Mouse (Mus musculus): Measurements from ENCODE around the gene Scarb1.

The Scarb1 gene

DNA sequence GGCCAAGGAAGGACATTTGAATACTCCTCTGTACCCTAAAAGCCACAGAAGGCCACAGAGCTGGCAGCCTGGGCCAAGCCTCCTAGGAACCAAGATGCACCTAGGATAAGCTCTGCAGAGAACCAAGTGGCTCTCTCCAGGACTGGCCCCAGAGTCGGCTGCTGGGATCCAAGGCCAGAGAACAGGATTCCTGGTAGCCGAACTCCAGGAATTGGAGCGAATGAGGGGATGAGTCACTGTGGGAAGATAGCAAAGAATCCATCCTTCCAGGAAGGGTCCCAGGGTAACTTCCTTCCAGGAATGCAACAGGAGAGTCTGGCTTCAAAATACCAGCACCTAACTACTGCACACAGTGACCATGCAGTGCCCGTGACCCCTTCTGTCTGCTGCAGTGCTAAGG, 8.6 kb downstream of the Scarb1 start:
- no peak for DNase-seq (ENCODE audit: low read depth, low spot score)

- no peak for DNase-seq (ENCODE audit: low read depth, low spot score)
These were observed 9.1 kb downstream of the Scarb1 start for GRCm38 (mm10) chr5:125331811-125332210.

DNA sequence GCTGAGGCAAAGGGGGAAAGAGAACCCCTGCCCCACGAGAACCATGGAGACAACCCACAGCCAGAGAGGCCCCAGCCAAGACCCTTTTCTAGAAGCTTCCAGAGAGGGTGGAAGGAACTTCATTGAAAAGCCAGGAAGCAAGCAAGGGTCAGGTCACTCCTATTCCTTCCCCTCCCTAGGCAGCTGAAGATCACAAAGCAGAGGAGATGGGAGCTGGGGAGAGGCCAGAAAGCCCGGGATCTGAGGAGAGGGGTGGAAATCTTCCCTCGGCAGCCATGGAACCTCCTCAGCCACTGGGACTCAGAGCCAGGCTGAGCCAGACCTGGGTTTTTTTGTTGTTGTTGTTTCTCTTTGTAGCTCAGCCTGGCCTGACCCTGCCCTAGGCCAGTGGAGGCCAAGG, 9.8 kb downstream of the Scarb1 start:
- DNase-seq (ENCODE audit: low read depth, low spot score), result no peak

DNA sequence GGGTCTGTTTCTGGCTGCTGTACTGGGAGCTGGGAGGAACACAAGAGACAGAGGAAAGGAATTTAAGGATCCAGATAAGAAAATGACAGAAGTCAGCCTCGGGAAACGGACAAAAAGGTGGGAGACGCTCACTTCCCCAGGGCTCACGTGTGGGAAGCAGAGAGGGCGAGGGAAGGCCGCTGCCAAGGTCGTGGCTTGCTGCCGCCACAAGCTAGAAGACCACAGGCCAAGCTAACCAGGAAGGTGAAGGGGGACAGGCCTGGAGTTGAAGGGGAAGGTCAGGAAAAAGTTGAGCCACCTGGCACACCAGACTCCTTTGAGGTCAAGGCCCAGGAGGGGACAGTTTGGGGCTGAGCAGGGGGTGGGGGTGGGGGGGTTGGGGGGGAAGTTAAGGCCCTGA, 10.2 kb downstream of the Scarb1 start:
- no peak for DNase-seq (ENCODE audit: low read depth, low spot score)

- DNase-seq (ENCODE audit: low read depth, low spot score), result no peak
These were observed 10.7 kb downstream of the Scarb1 start for GRCm38 (mm10) chr5:125330191-125330590.

- DNase-seq (ENCODE audit: low read depth, low spot score), result peak; percentile 31
These were observed 13.1 kb downstream of the Scarb1 start for GRCm38 (mm10) chr5:125327596-125328385.

DNA sequence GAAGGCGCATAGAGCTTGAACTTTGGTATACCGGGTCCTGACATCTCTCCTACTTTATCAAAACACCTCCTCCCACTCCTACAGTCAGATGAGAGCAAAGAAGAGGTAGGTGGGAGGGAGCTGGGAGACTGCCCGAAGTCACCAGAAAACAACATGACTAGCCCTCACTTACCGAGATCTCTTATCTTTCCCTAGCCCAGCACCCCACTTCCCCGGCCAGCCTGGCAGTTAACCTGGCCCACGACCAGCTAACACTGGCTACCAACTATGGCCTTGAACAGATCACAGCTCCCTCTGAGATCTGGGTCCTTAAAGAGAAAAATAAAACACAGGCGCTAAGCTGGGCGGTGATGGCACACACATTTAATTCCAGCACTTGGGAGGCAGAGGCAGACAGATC, 14.5 kb downstream of the Scarb1 start:
- DNase-seq (ENCODE audit: low read depth, low spot score), result no peak

- no peak for DNase-seq (ENCODE audit: low read depth, low spot score)
These were observed 15.0 kb downstream of the Scarb1 start for GRCm38 (mm10) chr5:125325931-125326330.

- no peak for DNase-seq (ENCODE audit: low read depth, low spot score)
These were observed 15.6 kb downstream of the Scarb1 start for GRCm38 (mm10) chr5:125325285-125325684.

GRCm38 (mm10) chr5:125323939-125324480, 16.9 kb downstream of the Scarb1 start:
- DNase-seq (ENCODE audit: low read depth, low spot score), result no peak

DNA sequence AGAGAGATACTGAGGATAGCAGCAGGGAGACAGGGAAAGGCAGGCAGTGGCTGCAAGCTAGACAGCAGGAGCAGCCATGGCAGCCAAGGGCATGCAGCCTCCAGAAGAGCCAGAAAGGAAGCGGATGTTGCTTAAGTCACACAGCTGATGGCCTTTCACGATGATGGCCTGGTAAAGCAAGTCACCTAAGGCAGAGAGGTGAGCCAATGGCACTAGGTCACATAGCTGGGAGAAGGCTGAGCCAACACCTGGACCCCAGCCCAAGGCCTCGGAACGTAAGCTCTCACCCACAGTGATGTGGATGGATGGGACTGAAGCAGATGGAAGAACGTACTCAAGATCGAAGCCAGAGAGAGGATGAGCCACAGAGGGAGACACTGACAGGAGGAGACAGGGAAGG, 17.8 kb downstream of the Scarb1 start:
- no peak for DNase-seq (ENCODE audit: low read depth, low spot score)

DNA sequence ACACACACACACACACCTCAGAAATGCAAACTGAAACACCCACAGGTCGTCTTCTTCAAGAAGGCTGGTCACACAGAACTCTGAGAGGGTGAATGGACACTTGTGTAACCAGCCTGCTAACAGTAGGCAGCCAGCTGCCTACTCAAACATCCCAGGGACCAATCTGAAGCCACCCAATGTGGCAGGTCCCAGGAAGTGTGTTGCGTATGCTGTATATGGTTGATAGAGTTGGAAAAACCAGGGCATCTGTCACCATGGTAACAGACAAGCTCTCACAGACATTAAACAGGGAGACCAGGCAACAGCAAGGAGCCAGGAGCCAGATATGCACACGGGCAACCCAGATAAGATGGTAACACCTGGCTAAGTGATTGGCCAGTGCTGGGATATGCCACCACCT, 19.1 kb downstream of the Scarb1 start:
- DNase-seq (ENCODE audit: low read depth, low spot score), result no peak

DNA sequence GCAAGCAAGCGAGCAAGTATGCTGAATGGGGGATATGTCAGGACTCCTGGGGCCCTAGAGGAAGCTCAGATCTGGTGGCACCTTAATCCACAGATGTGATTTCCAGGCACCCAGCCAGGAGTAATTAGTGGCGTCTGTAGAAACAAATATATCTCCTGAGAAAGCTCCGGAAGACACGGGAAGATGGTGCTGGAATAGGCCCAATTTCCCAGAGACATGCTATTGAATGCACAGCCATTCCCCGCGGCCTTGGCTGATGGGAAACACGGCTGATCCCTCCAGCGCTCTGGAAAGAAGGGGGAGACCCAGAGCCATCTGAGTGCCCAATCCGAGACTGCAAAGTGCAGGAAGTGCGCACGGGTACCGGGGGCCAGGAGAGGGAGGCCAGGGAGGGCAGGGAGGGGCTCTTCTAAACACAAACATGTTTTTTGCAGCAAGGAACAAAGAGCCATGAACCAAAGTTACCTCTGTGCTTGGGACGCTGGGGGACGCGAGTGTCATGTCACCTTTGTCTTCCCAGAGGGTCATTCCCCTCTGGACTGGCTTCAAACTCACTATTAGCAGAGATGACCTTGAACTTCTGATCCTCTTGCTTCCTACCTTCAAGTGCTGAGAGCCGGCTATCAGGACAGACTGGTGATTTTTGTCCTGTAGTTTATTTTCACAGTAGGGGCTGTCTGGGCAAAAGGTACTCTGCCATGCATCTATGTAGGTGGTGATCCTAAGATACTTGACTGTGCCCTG, 21.7 kb downstream of the Scarb1 start:
- DNase-seq (ENCODE audit: low read depth, low spot score), result no peak

DNA sequence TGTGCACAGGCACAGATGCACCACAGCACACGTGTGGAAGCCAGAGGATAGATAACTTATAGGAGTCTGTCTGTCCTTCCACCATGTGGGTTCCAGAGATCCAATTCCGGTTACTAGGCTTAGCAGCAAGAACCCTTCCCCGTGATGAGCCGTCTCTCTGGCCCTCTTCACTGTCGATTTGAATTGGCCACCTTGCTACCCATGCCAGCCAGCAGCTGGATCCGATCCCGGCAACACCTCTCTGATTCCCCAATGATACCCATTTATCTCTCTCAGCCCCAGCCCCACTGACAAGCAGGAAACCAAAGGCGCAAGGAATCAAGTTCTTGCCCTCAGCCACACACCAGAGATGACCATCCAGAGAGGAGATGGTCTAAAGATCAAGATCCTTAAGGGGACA, 22.9 kb downstream of the Scarb1 start:
- no peak for DNase-seq (ENCODE audit: low read depth, low spot score)

- no peak for DNase-seq (ENCODE audit: low read depth, low spot score)
These were observed 23.6 kb downstream of the Scarb1 start for GRCm38 (mm10) chr5:125317296-125317695.

DNA sequence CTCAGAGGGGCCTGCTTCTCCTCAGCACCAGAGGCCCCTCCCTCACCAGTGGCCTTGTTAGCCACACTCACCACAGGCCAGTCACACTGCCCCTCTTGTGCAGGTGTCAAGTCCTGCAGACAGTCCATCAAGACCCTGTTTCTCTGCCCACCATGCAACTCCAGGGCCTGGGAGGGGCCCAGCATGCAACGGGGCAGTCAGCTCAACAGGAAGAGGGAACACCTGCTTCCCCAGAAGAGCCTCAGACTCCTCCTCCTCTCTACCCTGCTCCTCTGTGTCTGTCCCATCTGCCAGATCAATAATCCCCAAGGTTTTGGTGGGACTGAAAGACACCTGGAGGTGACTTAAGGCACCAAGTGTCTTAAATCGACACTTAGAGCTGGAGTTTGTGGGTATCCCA, 24.1 kb downstream of the Scarb1 start:
- DNase-seq (ENCODE audit: low read depth, low spot score), result no peak

DNA sequence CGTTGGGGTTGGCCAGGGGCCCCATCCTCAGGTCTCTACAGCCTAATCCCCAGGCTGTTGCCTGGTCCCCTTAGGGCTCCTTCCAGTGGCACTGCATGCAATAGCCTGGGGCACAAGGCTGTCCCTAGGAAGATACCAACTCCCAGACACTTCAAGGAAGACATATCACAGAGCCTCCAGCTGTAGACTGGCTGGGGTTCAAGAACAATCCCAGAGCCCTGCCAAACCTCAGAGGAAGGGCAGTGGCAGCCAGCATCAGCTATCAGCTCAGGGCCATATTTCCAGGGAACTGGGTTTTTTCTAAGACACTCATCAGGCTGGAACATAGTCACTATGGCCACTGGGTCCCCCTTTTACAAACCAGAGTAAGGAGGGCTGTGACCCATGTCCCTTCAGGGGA, 25.8 kb downstream of the Scarb1 start:
- no peak for DNase-seq (ENCODE audit: low read depth, low spot score)

DNA sequence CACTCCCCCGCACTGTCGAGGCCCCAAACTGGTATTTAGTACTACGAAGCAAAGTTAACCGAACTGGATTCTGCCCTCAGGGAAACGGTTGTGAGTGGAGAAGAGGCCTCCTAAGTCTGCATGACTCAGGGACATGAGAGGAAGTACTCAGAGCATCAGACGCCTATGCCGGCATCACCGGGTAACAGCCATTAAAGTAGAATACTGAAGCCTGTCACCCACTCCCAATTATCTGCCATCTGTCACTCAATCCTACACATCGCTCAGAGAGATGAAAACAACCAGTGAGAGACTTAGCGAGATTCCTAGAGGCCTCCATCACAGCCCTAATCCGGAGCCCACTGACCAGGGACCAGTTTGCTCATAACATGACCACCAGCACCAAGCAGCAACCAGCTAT, 26.9 kb downstream of the Scarb1 start:
- DNase-seq (ENCODE audit: low read depth, low spot score), result no peak

DNA sequence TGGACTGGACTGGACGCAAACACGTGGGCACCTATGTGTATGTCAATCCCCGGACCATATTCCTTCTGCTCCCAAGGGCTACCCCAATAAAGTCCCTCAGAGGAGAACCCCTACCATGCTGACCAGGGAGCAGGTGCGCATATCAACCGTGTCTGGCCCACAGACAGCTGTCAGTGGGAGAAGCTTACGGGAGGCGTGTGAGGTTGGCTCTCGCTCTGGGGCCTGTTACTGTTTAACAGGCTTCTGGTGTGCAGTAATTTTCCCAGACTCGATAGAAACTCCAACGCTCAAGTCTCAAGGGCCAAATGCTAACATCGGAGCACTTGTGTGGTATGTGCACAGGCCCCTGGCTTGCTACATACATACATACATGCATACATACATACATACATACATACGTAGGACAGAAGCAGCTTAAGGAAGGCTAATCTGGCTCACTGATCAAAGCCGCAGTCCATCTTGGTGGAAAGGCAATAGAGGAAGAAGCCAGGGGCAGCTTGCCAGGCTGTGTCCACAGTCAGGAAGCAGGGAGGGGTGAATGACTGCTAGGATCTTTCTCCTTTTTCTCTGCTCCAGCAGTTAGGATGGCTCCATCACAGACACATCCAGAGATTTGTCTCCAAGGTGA, 27.8 kb downstream of the Scarb1 start:
- DNase-seq (ENCODE audit: low read depth, low spot score), result no peak

- DNase-seq (ENCODE audit: low read depth, low spot score), result no peak
These were observed 29.9 kb downstream of the Scarb1 start for GRCm38 (mm10) chr5:125310986-125311385.

GRCm38 (mm10) chr5:125309193-125309592, 31.7 kb downstream of the Scarb1 start:
- no peak for DNase-seq (ENCODE audit: low read depth, low spot score)

DNA sequence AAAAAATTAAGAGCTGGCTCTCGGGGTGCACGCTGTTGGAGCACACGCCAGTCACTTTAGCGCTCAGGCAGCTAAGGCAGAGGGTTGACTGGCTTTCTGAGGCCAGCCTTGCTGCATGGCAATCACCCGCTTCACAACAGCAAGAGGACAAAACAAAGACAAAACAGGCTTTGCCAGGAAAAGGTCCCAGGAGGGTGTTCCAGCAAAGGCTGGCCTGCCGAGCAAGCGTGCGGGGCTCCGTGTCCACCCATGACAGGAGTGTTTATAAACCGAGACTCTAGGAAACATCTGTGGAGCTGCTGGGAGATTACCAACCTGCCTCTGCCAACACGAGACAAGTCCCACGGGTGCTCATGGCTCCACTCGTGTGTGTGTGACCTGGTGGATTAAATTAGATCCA, 34.1 kb downstream of the Scarb1 start:
- no peak for DNase-seq (ENCODE audit: low read depth, low spot score)
